Mouse (Mus musculus) kidney, postnatal 10 days (tissue): ENCODE data around the gene Gab3.
"Not testable (repeated sequence)": the region's sequence is repeated elsewhere in the genome, so short reads cannot be mapped to it uniquely, and the experiment has no call there.

Source experiments
- DNase-seq: peaks from one replicate; pipeline ENCODE4 v3.0.0; 2021; ENCODE audit warnings: mixed read lengths

Gene Gab3

DNA sequence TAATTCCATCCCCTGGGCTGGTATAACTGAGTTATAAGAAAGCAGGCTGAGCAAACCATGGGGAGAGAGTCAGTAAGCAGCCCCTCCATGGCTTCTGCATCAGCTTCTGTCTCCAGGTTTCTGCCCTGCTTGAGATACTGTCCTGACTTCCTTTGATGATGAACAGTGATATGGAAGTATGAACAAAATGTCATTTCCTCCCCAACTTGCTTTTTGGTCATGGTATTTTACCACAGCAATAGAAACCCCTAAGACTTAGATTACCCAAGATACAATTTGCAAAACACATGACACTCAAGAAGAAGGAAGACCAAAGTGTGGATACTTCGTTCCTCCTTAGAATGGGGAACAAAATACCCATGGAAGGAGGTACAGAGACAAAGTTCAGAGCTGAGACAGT, 51.2 kb downstream of the Gab3 start:
- not testable (repeated sequence) for DNase-seq

DNA sequence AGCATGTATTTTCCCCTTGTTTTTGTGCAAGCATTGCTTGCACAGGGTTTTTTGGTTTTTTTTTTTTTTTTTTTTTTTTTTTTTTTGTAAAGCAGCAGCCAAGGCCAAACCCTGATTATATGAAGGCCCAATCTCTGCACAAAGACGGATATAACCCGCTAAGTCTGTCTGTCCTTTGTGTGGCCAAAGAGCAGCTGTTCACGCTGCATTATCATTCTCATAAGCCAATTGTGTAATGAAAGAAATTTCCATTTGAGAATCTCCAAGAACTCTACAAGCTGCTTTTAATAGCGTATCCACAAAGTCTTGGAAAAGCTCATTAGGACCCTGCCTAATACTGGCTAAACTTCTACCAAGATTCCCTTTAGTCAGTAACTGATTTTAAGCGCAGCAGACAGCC, 101.5 kb downstream of the Gab3 start:
- DNase-seq = no peak

DNA sequence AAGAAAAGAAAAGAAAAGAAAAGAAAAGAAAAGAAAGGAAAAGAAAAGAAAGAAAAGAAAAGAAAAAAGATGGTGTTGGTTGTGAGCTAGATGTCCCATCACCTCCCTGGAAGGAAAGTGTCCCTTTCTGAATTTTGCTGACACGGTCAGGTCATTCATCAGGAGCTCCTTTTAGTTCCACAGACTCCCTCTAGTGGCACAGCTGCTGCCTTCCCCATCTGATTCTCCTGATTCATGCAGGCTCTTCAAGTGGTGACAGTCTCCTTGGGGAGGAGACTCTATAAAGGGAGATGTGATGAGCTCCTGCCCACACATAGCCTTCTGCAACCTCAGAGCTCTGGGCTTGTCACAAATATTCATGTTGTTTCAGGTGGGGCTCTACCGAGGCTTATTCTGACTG, 122.4 kb downstream of the Gab3 start:
- peak; percentile 38 for DNase-seq

DNA sequence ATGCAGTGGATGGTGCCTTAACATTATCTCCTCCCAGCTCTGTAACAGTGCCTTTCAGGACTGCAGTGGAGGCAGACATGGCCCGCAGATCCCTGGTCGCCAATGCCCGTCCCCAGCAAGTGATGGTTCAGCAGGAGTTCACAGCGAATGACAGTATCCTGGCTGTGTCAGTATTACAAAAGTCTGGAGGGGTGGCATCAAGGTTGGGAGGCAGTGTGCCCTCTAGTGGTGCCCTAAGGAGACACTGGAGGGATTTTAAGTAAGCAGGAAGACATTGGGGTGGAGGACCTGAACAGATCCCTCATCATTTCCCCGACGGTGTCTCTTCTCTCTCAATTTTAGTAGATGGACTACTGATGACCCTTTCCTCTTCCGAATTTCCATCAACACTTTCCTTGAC, 126.1 kb downstream of the Gab3 start:
- not testable (repeated sequence) for DNase-seq
